Mouse (Mus musculus) hindbrain, embryonic 13.5 days (tissue): Measurements from ENCODE around the gene Pofut1. TPM values are rescaled to one million over a fixed set of nuclear protein-coding genes. Genes with fewer than 3 reads are reported as not detected.
"Not testable (repeated sequence)": the region's sequence is repeated elsewhere in the genome, so short reads cannot be mapped to it uniquely, and the experiment has no call there.

Source experiments
- ATAC-seq: fragments of 200-750 bp; cut with Nextera tagmentation; 2 replicates; pipeline ENCODE4 v1.8.0; 2017; ENCODE audit warnings: moderate TSS enrichment; ENCODE audit not compliant: low FRiP score
- H3K27ac ChIP-seq: fragments of 300-500 bp; sonication (generic); 2 replicates; pipeline ENCODE4 v1.5.1; 2015; ENCODE audit warnings: inconsistent platforms, mild to moderate bottlenecking, moderate library complexity
- H3K27me3 ChIP-seq: fragments of 300-500 bp; sonication (generic); 2 replicates; pipeline ENCODE4 v1.6.1; 2015; ENCODE audit warnings: mild to moderate bottlenecking, inconsistent platforms
- H3K36me3 ChIP-seq: fragments of 300-500 bp; sonication (generic); 2 replicates; pipeline ENCODE4 v1.6.1; 2015; ENCODE audit warnings: mild to moderate bottlenecking, inconsistent platforms
- H3K4me1 ChIP-seq: fragments of 300-500 bp; sonication (generic); replicated peaks from 2 replicates; pipeline ENCODE4 v1.6.1; 2015; ENCODE audit warnings: inconsistent platforms
- H3K4me2 ChIP-seq: fragments of 300-500 bp; sonication (generic); 2 replicates; pipeline ENCODE4 v1.6.1; 2015; ENCODE audit warnings: inconsistent platforms, mild to moderate bottlenecking, moderate library complexity
- H3K4me3 ChIP-seq: fragments of 300-500 bp; sonication (generic); 2 replicates; pipeline ENCODE4 v1.5.1; 2015; ENCODE audit warnings: mild to moderate bottlenecking, inconsistent platforms
- H3K9ac ChIP-seq: fragments of 300-500 bp; sonication (generic); 2 replicates; pipeline ENCODE4 v1.6.1; 2015; ENCODE audit warnings: mild to moderate bottlenecking, inconsistent platforms
- H3K9me3 ChIP-seq: fragments of 300-500 bp; sonication (generic); 2 replicates; pipeline ENCODE4 v1.6.1; 2016; ENCODE audit warnings: inconsistent platforms
- WGBS: fragments of 180-500 bp; shearing (Covaris S2); methylation state at CpG from one replicate; pipeline ENCODE4 v1.1.7; 2015; 5-methylcytosine and 5-hydroxymethylcytosine counted together
- polyA plus RNA-seq: library from polyadenylated mRNA; unstranded; fragments of >200 nt; fragmentation: Nextera tagmentation; extraction: Ambion mirVana; gene quantifications from 2 replicates; pipeline ENCODE4 v1.2.1, GENCODE M21; 2015

The Pofut1 gene
- polyA plus RNA-seq, 1 experiment from 2014 or later = 5.5 TPM

- H3K27ac ChIP-seq, H3K9me3 ChIP-seq, H3K4me1 ChIP-seq, H3K9ac ChIP-seq, H3K27me3 ChIP-seq, ATAC-seq, H3K36me3 ChIP-seq, H3K4me3 ChIP-seq, H3K4me2 ChIP-seq: not testable (repeated sequence)
- WGBS = 87% methylated on average over 3 of the region's 3 CpGs
Measured at GRCm38 (mm10) chr2:153275577-153275976, 34.2 kb downstream of the Pofut1 start.

GRCm38 (mm10) chr2:153276440-153276839 lies 35.1 kb downstream of the Pofut1 start:
- 95% methylated on average over 8 of the region's 8 CpGs for WGBS
- Histone ChIP-seq H3K4me1 (peaks cover 3% of the 10 kb centered on the region; the same call in 1 of the 2 replicates), H3K4me2 (no peak overlapping the region), H3K4me3 (no peak overlapping the region), H3K9me3 (no peaks in the 10 kb centered on the region), H3K9ac (no peak overlapping the region), H3K27me3 (no peaks in the 10 kb centered on the region), H3K36me3 (no peaks in the 10 kb centered on the region), H3K27ac (no peak overlapping the region)
- no peak for ATAC-seq

GRCm38 (mm10) chr2:153276846-153277245 lies 35.5 kb downstream of the Pofut1 start:
- H3K27ac ChIP-seq, H3K27me3 ChIP-seq, H3K36me3 ChIP-seq, H3K4me1 ChIP-seq, H3K4me3 ChIP-seq, ATAC-seq, H3K9ac ChIP-seq, H3K4me2 ChIP-seq, H3K9me3 ChIP-seq: not testable (repeated sequence)
- 98% methylated on average over 5 of the region's 5 CpGs for WGBS

GRCm38 (mm10) chr2:153278357-153278756 lies 37.0 kb downstream of the Pofut1 start:
- Histone ChIP-seq H3K36me3 (no peaks in the 10 kb centered on the region), H3K9ac (no peak overlapping the region), H3K9me3 (no peaks in the 10 kb centered on the region), H3K4me1 (no peaks in the 10 kb centered on the region), H3K4me3 (no peak overlapping the region), H3K4me2 (no peak overlapping the region), H3K27me3 (no peaks in the 10 kb centered on the region), H3K27ac (no peak overlapping the region)
- WGBS = 84% methylated on average over 5 of the region's 5 CpGs
- no peak for ATAC-seq

GRCm38 (mm10) chr2:153283919-153284318 lies 42.6 kb downstream of the Pofut1 start:
- H3K27ac ChIP-seq = no peak overlapping the region
- no peaks in the 10 kb centered on the region for H3K9me3 ChIP-seq
- 93% methylated on average over 6 of the region's 6 CpGs for WGBS
- ATAC-seq = no peak
- H3K9ac ChIP-seq = no peak overlapping the region
- H3K36me3 ChIP-seq = no peaks in the 10 kb centered on the region
- H3K4me3 ChIP-seq = no peak overlapping the region
- H3K4me2 ChIP-seq = no peak overlapping the region
- peaks cover 9% of the 10 kb centered on the region; the same call in 1 of the 2 replicates for H3K4me1 ChIP-seq
- no peaks in the 10 kb centered on the region for H3K27me3 ChIP-seq

- no peak for ATAC-seq
- Histone ChIP-seq H3K4me1 (peaks cover 14% of the 10 kb centered on the region), H3K9me3 (no peaks in the 10 kb centered on the region), H3K9ac (no peak overlapping the region), H3K27me3 (no peaks in the 10 kb centered on the region), H3K4me3 (no peak overlapping the region), H3K36me3 (no peaks in the 10 kb centered on the region), H3K27ac (no peak overlapping the region), H3K4me2 (no peak overlapping the region)
- 90% methylated on average over 4 of the region's 4 CpGs for WGBS
Measured at GRCm38 (mm10) chr2:153286524-153286923, 45.2 kb downstream of the Pofut1 start.

- no peaks in the 10 kb centered on the region for H3K36me3 ChIP-seq
- H3K4me2 ChIP-seq = no peak overlapping the region
- H3K4me3 ChIP-seq = no peak overlapping the region
- no peak overlapping the region for H3K9ac ChIP-seq
- H3K27ac ChIP-seq = peak overlapping the region; percentile 55; the same call in 1 of the 2 replicates
- WGBS = 57% methylated on average over 6 of the region's 6 CpGs
- no peaks in the 10 kb centered on the region for H3K9me3 ChIP-seq
- H3K27me3 ChIP-seq = no peaks in the 10 kb centered on the region
- peaks cover 27% of the 10 kb centered on the region for H3K4me1 ChIP-seq
- no peak for ATAC-seq
Measured at GRCm38 (mm10) chr2:153287835-153288234, 46.5 kb downstream of the Pofut1 start.

GRCm38 (mm10) chr2:153290938-153291928 lies 49.9 kb downstream of the Pofut1 start, which contains the start of gene Kif3b:
TSS of gene Kif3b (plus strand) at chr2:153291413.
- WGBS = under 1% methylated on average over 60 of the region's 63 CpGs
- Histone ChIP-seq H3K27ac (peak within 1 kb of the TSS; percentile 79), H3K36me3 (no peaks in the 10 kb centered on the region), H3K4me1 (peaks cover 40% of the 10 kb centered on the region), H3K4me2 (peak within 1 kb of the TSS; percentile 81), H3K27me3 (no peaks in the 10 kb centered on the region), H3K4me3 (peak within 1 kb of the TSS; percentile 100), H3K9ac (peak within 1 kb of the TSS; percentile 98), H3K9me3 (no peaks in the 10 kb centered on the region)
- ATAC-seq = peak; percentile 93

- H3K36me3 ChIP-seq = no peaks in the 10 kb centered on the region
- no peak overlapping the region for H3K27ac ChIP-seq
- peaks cover 37% of the 10 kb centered on the region for H3K4me1 ChIP-seq
- H3K4me3 ChIP-seq = peak overlapping the region; percentile 100
- peak overlapping the region; percentile 81 for H3K4me2 ChIP-seq
- peak overlapping the region; percentile 98 for H3K9ac ChIP-seq
- no peaks in the 10 kb centered on the region for H3K27me3 ChIP-seq
- H3K9me3 ChIP-seq = no peaks in the 10 kb centered on the region
- 58% methylated on average over 7 of the region's 7 CpGs for WGBS
- no peak for ATAC-seq
Measured at GRCm38 (mm10) chr2:153292305-153292861, 51.0 kb downstream of the Pofut1 start.

GRCm38 (mm10) chr2:153295196-153295595 lies 53.9 kb downstream of the Pofut1 start:
- H3K4me2 ChIP-seq = no peak overlapping the region
- 90% methylated on average over 4 of the region's 4 CpGs for WGBS
- no peaks in the 10 kb centered on the region for H3K27me3 ChIP-seq
- no peak overlapping the region for H3K27ac ChIP-seq
- peaks cover 34% of the 10 kb centered on the region for H3K4me1 ChIP-seq
- H3K9ac ChIP-seq = no peak overlapping the region
- no peak overlapping the region for H3K4me3 ChIP-seq
- ATAC-seq = no peak
- H3K36me3 ChIP-seq = peaks cover 3% of the 10 kb centered on the region; the same call in 1 of the 2 replicates
- no peaks in the 10 kb centered on the region for H3K9me3 ChIP-seq

GRCm38 (mm10) chr2:153297771-153298170 lies 56.4 kb downstream of the Pofut1 start:
- Histone ChIP-seq H3K4me3 (no peak overlapping the region), H3K27ac (no peak overlapping the region), H3K4me1 (peaks cover 16% of the 10 kb centered on the region), H3K4me2 (no peak overlapping the region), H3K9ac (no peak overlapping the region; the same call in 1 of the 2 replicates), H3K27me3 (no peaks in the 10 kb centered on the region), H3K36me3 (peaks cover 3% of the 10 kb centered on the region; the same call in 1 of the 2 replicates), H3K9me3 (no peaks in the 10 kb centered on the region)
- ATAC-seq = no peak
- 85% methylated on average over 4 of the region's 4 CpGs for WGBS

GRCm38 (mm10) chr2:153298460-153298859 lies 57.1 kb downstream of the Pofut1 start:
- H3K27ac ChIP-seq = no peak overlapping the region
- no peak overlapping the region for H3K9ac ChIP-seq
- peaks cover 3% of the 10 kb centered on the region; the same call in 1 of the 2 replicates for H3K36me3 ChIP-seq
- no peaks in the 10 kb centered on the region for H3K9me3 ChIP-seq
- no peak for ATAC-seq
- 79% methylated on average over 4 of the region's 4 CpGs for WGBS
- 0 out of 2 replicates have a peak, but pooled peaks cover 10% of the 10 kb centered on the region for H3K4me1 ChIP-seq
- no peak overlapping the region for H3K4me3 ChIP-seq
- no peaks in the 10 kb centered on the region for H3K27me3 ChIP-seq
- no peak overlapping the region for H3K4me2 ChIP-seq
